Mouse (Mus musculus): ENCODE data around the gene Dcaf8.

The Dcaf8 gene

GRCm38 (mm10) chr1:172122671-172123070 lies 25.2 kb upstream of the Dcaf8 start:
- Histone ChIP-seq H3K9me3 (ENCODE audit: low read length) (no peaks in the 10 kb centered on the region), H3K4me1 (replicated peaks; ENCODE audit: low read depth, low read length) (peaks cover 11% of the 10 kb centered on the region), H3K4me3 (replicated peaks; ENCODE audit: low read length) (no peak overlapping the region), H3K27me3 (ENCODE audit: insufficient read depth, low read length) (no peaks in the 10 kb centered on the region), H3K36me3 (ENCODE audit: insufficient read depth, low read length) (peaks cover 57% of the 10 kb centered on the region)
- TF ChIP-seq CTCF (conservative IDR thresholded peaks at IDR 0.05; ENCODE audit: low read length) (no peak), POU5F1 (IDR thresholded peaks at IDR 0.05; ENCODE audit: borderline replicate concordance, low read length) (no peak), NANOG (IDR thresholded peaks at IDR 0.05; ENCODE audit: borderline replicate concordance, low read length) (no peak)

- Histone ChIP-seq H3K9me3 (ENCODE audit: low read length) (no peaks in the 10 kb centered on the region), H3K4me1 (replicated peaks; ENCODE audit: low read depth, low read length) (peaks cover 27% of the 10 kb centered on the region)
- no peak for TF ChIP-seq CTCF (conservative IDR thresholded peaks at IDR 0.05; ENCODE audit: low read length)
- no peak for TF ChIP-seq POU5F1 (IDR thresholded peaks at IDR 0.05; ENCODE audit: borderline replicate concordance, low read length)
- no peak for TF ChIP-seq NANOG (IDR thresholded peaks at IDR 0.05; ENCODE audit: borderline replicate concordance, low read length)
Measured at GRCm38 (mm10) chr1:172124572-172124971, 23.3 kb upstream of the Dcaf8 start.

GRCm38 (mm10) chr1:172126376-172127347 lies 21.2 kb upstream of the Dcaf8 start, which contains the start of gene Pex19:
Pex19 (plus strand) TSS chr1:172126755.
- TF ChIP-seq NANOG (IDR thresholded peaks at IDR 0.05; ENCODE audit: borderline replicate concordance, low read length) (no peak), CTCF (conservative IDR thresholded peaks at IDR 0.05; ENCODE audit: low read length) (no peak), POU5F1 (IDR thresholded peaks at IDR 0.05; ENCODE audit: borderline replicate concordance, low read length) (no peak)
- Histone ChIP-seq H3K9me3 (ENCODE audit: low read length) (no peaks in the 10 kb centered on the region), H3K4me3 (replicated peaks; ENCODE audit: low read length) (peak within 1 kb of the TSS; percentile 96), H3K27me3 (ENCODE audit: insufficient read depth, low read length) (no peaks in the 10 kb centered on the region), H3K36me3 (ENCODE audit: insufficient read depth, low read length) (peaks cover 52% of the 10 kb centered on the region), H3K4me1 (replicated peaks; ENCODE audit: low read depth, low read length) (peaks cover 31% of the 10 kb centered on the region)

More at GRCm38 (mm10) chr1:172124572-172124971, 23.3 kb upstream of the Dcaf8 start:
- Histone ChIP-seq H3K27me3 (ENCODE audit: insufficient read depth, low read length) (no peaks in the 10 kb centered on the region), H3K36me3 (ENCODE audit: insufficient read depth, low read length) (peaks cover 53% of the 10 kb centered on the region), H3K4me3 (replicated peaks; ENCODE audit: low read length) (no peak overlapping the region)

- peaks cover 52% of the 10 kb centered on the region for H3K36me3 ChIP-seq (ENCODE audit: insufficient read depth, low read length)
- TF ChIP-seq CTCF (conservative IDR thresholded peaks at IDR 0.05; ENCODE audit: low read length) (no peak), NANOG (IDR thresholded peaks at IDR 0.05; ENCODE audit: borderline replicate concordance, low read length) (no peak)
- H3K4me3 ChIP-seq (replicated peaks; ENCODE audit: low read length) = peak overlapping the region; percentile 96
- no peaks in the 10 kb centered on the region for H3K27me3 ChIP-seq (ENCODE audit: insufficient read depth, low read length)
- H3K4me1 ChIP-seq (replicated peaks; ENCODE audit: low read depth, low read length) = peaks cover 31% of the 10 kb centered on the region
- H3K9me3 ChIP-seq (ENCODE audit: low read length) = no peaks in the 10 kb centered on the region
Measured at GRCm38 (mm10) chr1:172127487-172127886, 20.4 kb upstream of the Dcaf8 start.

GRCm38 (mm10) chr1:172128563-172128962 lies 19.3 kb upstream of the Dcaf8 start:
- peaks cover 52% of the 10 kb centered on the region for H3K36me3 ChIP-seq (ENCODE audit: insufficient read depth, low read length)
- no peaks in the 10 kb centered on the region for H3K27me3 ChIP-seq (ENCODE audit: insufficient read depth, low read length)

GRCm38 (mm10) chr1:172129108-172129507 lies 18.8 kb upstream of the Dcaf8 start:
- H3K27me3 ChIP-seq (ENCODE audit: insufficient read depth, low read length) = no peaks in the 10 kb centered on the region
- peaks cover 57% of the 10 kb centered on the region for H3K36me3 ChIP-seq (ENCODE audit: insufficient read depth, low read length)
- no peaks in the 10 kb centered on the region for H3K9me3 ChIP-seq (ENCODE audit: low read length)
- H3K4me1 ChIP-seq (replicated peaks; ENCODE audit: low read depth, low read length) = peaks cover 44% of the 10 kb centered on the region
- no peak for TF ChIP-seq NANOG (IDR thresholded peaks at IDR 0.05; ENCODE audit: borderline replicate concordance, low read length)
- TF ChIP-seq POU5F1 (IDR thresholded peaks at IDR 0.05; ENCODE audit: borderline replicate concordance, low read length) = no peak
- peak; percentile 22 for TF ChIP-seq CTCF (conservative IDR thresholded peaks at IDR 0.05; ENCODE audit: low read length)
- H3K4me3 ChIP-seq (replicated peaks; ENCODE audit: low read length) = no peak overlapping the region

More at GRCm38 (mm10) chr1:172128563-172128962, 19.3 kb upstream of the Dcaf8 start:
- TF ChIP-seq NANOG (IDR thresholded peaks at IDR 0.05; ENCODE audit: borderline replicate concordance, low read length) (no peak), CTCF (conservative IDR thresholded peaks at IDR 0.05; ENCODE audit: low read length) (no peak), POU5F1 (IDR thresholded peaks at IDR 0.05; ENCODE audit: borderline replicate concordance, low read length) (no peak)
- Histone ChIP-seq H3K4me1 (replicated peaks; ENCODE audit: low read depth, low read length) (peaks cover 40% of the 10 kb centered on the region), H3K4me3 (replicated peaks; ENCODE audit: low read length) (peak overlapping the region; percentile 37; the same call in 1 of the 2 replicates), H3K9me3 (ENCODE audit: low read length) (no peaks in the 10 kb centered on the region)

GRCm38 (mm10) chr1:172129780-172130179 lies 18.1 kb upstream of the Dcaf8 start:
- no peak overlapping the region for H3K4me3 ChIP-seq (replicated peaks; ENCODE audit: low read length)
- no peaks in the 10 kb centered on the region for H3K9me3 ChIP-seq (ENCODE audit: low read length)
- peaks cover 64% of the 10 kb centered on the region for H3K36me3 ChIP-seq (ENCODE audit: insufficient read depth, low read length)
- peaks cover 49% of the 10 kb centered on the region for H3K4me1 ChIP-seq (replicated peaks; ENCODE audit: low read depth, low read length)
- TF ChIP-seq NANOG (IDR thresholded peaks at IDR 0.05; ENCODE audit: borderline replicate concordance, low read length) (no peak), CTCF (conservative IDR thresholded peaks at IDR 0.05; ENCODE audit: low read length) (no peak), POU5F1 (IDR thresholded peaks at IDR 0.05; ENCODE audit: borderline replicate concordance, low read length) (no peak)
- no peaks in the 10 kb centered on the region for H3K27me3 ChIP-seq (ENCODE audit: insufficient read depth, low read length)

GRCm38 (mm10) chr1:172132319-172132718 lies 15.6 kb upstream of the Dcaf8 start:
- TF ChIP-seq POU5F1 (IDR thresholded peaks at IDR 0.05; ENCODE audit: borderline replicate concordance, low read length) (no peak), CTCF (conservative IDR thresholded peaks at IDR 0.05; ENCODE audit: low read length) (no peak), NANOG (IDR thresholded peaks at IDR 0.05; ENCODE audit: borderline replicate concordance, low read length) (no peak)
- H3K27me3 ChIP-seq (ENCODE audit: insufficient read depth, low read length) = no peaks in the 10 kb centered on the region

More at GRCm38 (mm10) chr1:172132319-172132718, 15.6 kb upstream of the Dcaf8 start:
- no peak overlapping the region for H3K4me3 ChIP-seq (replicated peaks; ENCODE audit: low read length)
- no peaks in the 10 kb centered on the region for H3K9me3 ChIP-seq (ENCODE audit: low read length)
- peaks cover 42% of the 10 kb centered on the region for H3K4me1 ChIP-seq (replicated peaks; ENCODE audit: low read depth, low read length)
- peaks cover 80% of the 10 kb centered on the region for H3K36me3 ChIP-seq (ENCODE audit: insufficient read depth, low read length)

Data from E14TG2a.4 (cell line).